Mouse (Mus musculus) heart, postnatal 0 days (tissue): ENCODE measurements at regions not wholly inside any gene's neighbourhood (a gene's known extent, or its start where the extent isn't known, plus 50 kb on each side); places are given as distances from the start of the nearest gene placed in this dataset.
"Not testable (repeated sequence)": the region's sequence is repeated elsewhere in the genome, so short reads cannot be mapped to it uniquely, and the experiment has no call there.

ENCODE experiments used
- ATAC-seq: fragments of 200-750 bp; cut with Nextera tagmentation; 2 replicates; pipeline ENCODE4 v1.8.0; 2017; ENCODE audit warnings: low read depth, moderate number of reproducible peaks, moderate library complexity; ENCODE audit not compliant: insufficient read depth
- DNase-seq: peaks from one replicate; pipeline ENCODE4 v3.0.0-alpha.2; 2016; ENCODE audit warnings: low spot score
- H3K27ac ChIP-seq: fragments of 300-500 bp; sonication (generic); 2 replicates; pipeline ENCODE4 v1.5.1; 2014; ENCODE audit warnings: low read depth, mild to moderate bottlenecking
- H3K27me3 ChIP-seq: fragments of 300-500 bp; sonication (generic); 2 replicates; pipeline ENCODE4 v1.6.1; 2014; ENCODE audit warnings: low read length, mixed read lengths; ENCODE audit not compliant: control insufficient read depth, insufficient read depth
- H3K36me3 ChIP-seq: fragments of 300-500 bp; sonication (generic); replicated peaks from 2 replicates; pipeline ENCODE4 v1.6.1; 2014; ENCODE audit warnings: low read length, mixed read lengths; ENCODE audit not compliant: control insufficient read depth, insufficient read depth
- H3K4me1 ChIP-seq: fragments of 300-500 bp; sonication (generic); 2 replicates; pipeline ENCODE4 v1.6.1; 2014; ENCODE audit warnings: antibody characterized with exemption; ENCODE audit not compliant: control insufficient read depth, insufficient read depth
- H3K4me2 ChIP-seq: fragments of 300-500 bp; sonication (generic); 2 replicates; pipeline ENCODE4 v1.6.1; 2014; ENCODE audit warnings: low read depth, mild to moderate bottlenecking, low read length, moderate library complexity
- H3K4me3 ChIP-seq: fragments of 300-500 bp; sonication (generic); 2 replicates; pipeline ENCODE4 v1.5.1; 2014; ENCODE audit warnings: low read depth, low read length
- H3K9ac ChIP-seq: fragments of 300-500 bp; sonication (generic); replicated peaks from 2 replicates; pipeline ENCODE4 v1.6.1; 2014; ENCODE audit warnings: low read depth, low read length, mixed read lengths
- H3K9me3 ChIP-seq: fragments of 300-500 bp; sonication (generic); replicated peaks from 2 replicates; pipeline ENCODE4 v1.6.1; 2016; ENCODE audit warnings: low read length; ENCODE audit not compliant: control insufficient read depth
- CTCF ChIP-seq: IDR thresholded peaks from 2 replicates; pipeline ENCODE4 v1.5.1; 2016; ENCODE audit warnings: antibody characterized with exemption, control low read depth, low read depth
- EP300 ChIP-seq: IDR thresholded peaks from 2 replicates; pipeline ENCODE4 v1.6.1; 2016; ENCODE audit warnings: antibody characterized with exemption, low read depth
- WGBS: fragments of 180-500 bp; shearing (Covaris S2); extraction: QIAGEN DNeasy Blood & Tissue Kit; methylation state at CpG from one replicate; pipeline ENCODE4 v1.1.7; 2014; 5-methylcytosine and 5-hydroxymethylcytosine counted together

- ATAC-seq, H3K4me1 ChIP-seq, H3K27ac ChIP-seq, H3K4me3 ChIP-seq, H3K9me3 ChIP-seq, DNase-seq, H3K4me2 ChIP-seq, H3K27me3 ChIP-seq, H3K36me3 ChIP-seq, H3K9ac ChIP-seq: not testable (repeated sequence)
- 100% methylated on average over 2 of the region's 5 CpGs for WGBS
Measured at GRCm38 (mm10) chr10:52529661-52530060, 112.3 kb downstream of the Nus1 start.

DNA sequence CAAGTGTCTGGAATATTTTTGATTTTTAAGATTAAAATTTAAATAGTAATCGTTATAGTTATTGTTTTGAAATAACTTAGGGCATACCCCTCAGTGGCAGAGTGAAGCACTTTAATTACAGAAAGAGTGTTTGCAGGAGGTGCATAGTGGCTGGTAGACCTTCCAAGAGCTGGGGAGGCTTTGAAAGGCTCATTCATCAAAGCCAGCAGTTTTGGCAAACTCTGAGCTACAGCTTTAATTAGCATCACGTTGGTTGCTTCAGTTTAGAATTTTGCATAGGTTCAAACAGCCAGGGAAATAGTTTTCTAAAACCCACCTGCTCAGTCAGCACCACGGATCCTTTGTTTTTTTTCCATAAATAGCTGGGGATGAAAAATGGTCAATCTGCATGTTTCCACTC lies 113.5 kb downstream of the Nus1 start:
- Histone ChIP-seq H3K36me3 (no peaks in the 10 kb centered on the region), H3K27me3 (no peaks in the 10 kb centered on the region), H3K9ac (no peak overlapping the region), H3K27ac (no peak overlapping the region), H3K4me2 (no peak overlapping the region), H3K4me1 (no peaks in the 10 kb centered on the region), H3K9me3 (no peaks in the 10 kb centered on the region), H3K4me3 (no peak overlapping the region)
- TF ChIP-seq EP300 (no peak), CTCF (no peak)
- 62% methylated on average over 3 of the region's 3 CpGs for WGBS
- DNase-seq (no peak), ATAC-seq (no peak)

GRCm38 (mm10) chr10:52533278-52533892 lies 116.0 kb downstream of the Nus1 start:
- Histone ChIP-seq H3K36me3 (no peaks in the 10 kb centered on the region), H3K9ac (no peak overlapping the region), H3K27ac (no peak overlapping the region), H3K4me2 (no peak overlapping the region), H3K27me3 (no peaks in the 10 kb centered on the region), H3K4me1 (no peaks in the 10 kb centered on the region), H3K4me3 (no peak overlapping the region), H3K9me3 (no peaks in the 10 kb centered on the region)
- 31% methylated on average over 2 of the region's 2 CpGs for WGBS
- ATAC-seq = no peak
- DNase-seq = no peak
- TF ChIP-seq CTCF (no peak), EP300 (no peak)

DNA sequence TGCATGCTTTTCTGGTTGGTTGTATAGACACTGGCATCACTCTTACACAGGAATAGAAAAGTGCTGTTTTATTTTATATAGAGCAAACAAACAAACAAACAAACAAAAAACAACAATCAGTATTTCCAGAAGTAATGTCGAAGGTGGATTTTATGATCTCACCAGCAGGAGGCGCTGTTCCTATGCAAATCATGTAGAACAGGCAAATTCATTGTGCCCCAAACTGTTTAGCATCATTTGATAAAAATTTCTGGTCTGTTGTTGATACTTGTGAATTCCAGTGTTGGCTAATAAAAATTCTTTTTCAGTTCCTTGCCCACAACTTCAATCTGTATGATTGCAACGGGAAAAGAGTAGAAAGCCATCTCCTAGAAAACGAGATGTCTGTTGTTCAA lies 116.5 kb downstream of the Nus1 start:
- Histone ChIP-seq H3K4me1 (no peaks in the 10 kb centered on the region), H3K4me2 (no peak overlapping the region), H3K4me3 (no peak overlapping the region), H3K9ac (no peak overlapping the region), H3K9me3 (no peaks in the 10 kb centered on the region), H3K36me3 (no peaks in the 10 kb centered on the region), H3K27ac (no peak overlapping the region), H3K27me3 (no peaks in the 10 kb centered on the region)
- no peak for ATAC-seq
- WGBS = 52% methylated on average over 4 of the region's 4 CpGs
- TF ChIP-seq CTCF = peak; percentile 69
- TF ChIP-seq EP300 = no peak
- DNase-seq = no peak

GRCm38 (mm10) chr10:52545566-52545965 lies 128.2 kb downstream of the Nus1 start:
- no peak overlapping the region for H3K9ac ChIP-seq
- H3K36me3 ChIP-seq = no peaks in the 10 kb centered on the region
- H3K27me3 ChIP-seq = no peaks in the 10 kb centered on the region
- WGBS = 74% methylated on average over 28 of the region's 28 CpGs
- no peak overlapping the region for H3K4me3 ChIP-seq
- DNase-seq (no peak), ATAC-seq (no peak)
- H3K4me1 ChIP-seq = no peaks in the 10 kb centered on the region
- TF ChIP-seq CTCF (no peak), EP300 (no peak)
- no peaks in the 10 kb centered on the region for H3K9me3 ChIP-seq
- no peak overlapping the region for H3K4me2 ChIP-seq
- no peak overlapping the region for H3K27ac ChIP-seq

- DNase-seq (no peak), ATAC-seq (no peak)
- no peak for TF ChIP-seq CTCF
- Histone ChIP-seq H3K4me3 (no peak overlapping the region), H3K27me3 (no peaks in the 10 kb centered on the region), H3K4me2 (no peak overlapping the region), H3K36me3 (no peaks in the 10 kb centered on the region), H3K9me3 (no peaks in the 10 kb centered on the region), H3K4me1 (no peaks in the 10 kb centered on the region), H3K9ac (no peak overlapping the region), H3K27ac (no peak overlapping the region)
- WGBS = 74% methylated on average over 6 of the region's 6 CpGs
Measured at GRCm38 (mm10) chr10:52577383-52577782, 113.0 kb upstream of the Slc35f1 start.
